Mouse (Mus musculus): ENCODE results near the gene Sgf29.
A peak's percentile ranks its signal among the peaks of the same experiment; 100 is the strongest.
"Not testable (repeated sequence)": the region's sequence is repeated elsewhere in the genome, so short reads cannot be mapped to it uniquely, and the experiment has no call there.

Gene Sgf29

DNA sequence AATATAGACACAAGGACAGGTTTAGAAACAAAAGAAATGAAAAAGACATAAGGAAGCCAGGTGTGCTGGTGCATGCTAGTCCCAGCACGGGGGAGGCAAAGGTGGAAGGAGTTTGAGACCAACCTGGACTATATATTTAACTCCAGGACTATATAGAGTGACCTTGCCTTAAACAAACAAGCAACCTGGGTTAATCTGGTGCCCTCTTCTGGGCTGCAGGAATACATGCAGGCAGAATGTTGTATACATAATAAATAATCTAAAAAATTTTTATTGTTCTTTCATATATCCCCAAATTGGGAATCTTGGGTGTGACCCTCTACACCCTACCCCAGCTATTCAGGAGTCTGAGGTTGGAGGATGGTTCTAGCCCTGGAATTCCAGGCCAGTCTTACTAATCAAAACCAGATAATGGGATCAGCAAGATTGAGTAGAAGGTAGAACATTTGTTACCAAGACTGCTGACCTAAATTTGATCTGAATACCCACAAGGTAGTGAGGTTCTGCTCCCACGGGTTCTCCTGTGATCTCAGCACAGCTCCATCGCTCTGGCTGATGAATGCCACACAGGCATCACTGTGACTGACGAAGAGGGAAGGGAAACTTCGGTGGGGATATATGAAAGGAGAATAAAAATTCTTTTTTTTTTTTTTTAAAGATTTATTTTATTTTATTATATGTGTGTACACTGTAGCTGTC lies 6.4 kb upstream of the Sgf29 start:
- no peak for DNase-seq

DNA sequence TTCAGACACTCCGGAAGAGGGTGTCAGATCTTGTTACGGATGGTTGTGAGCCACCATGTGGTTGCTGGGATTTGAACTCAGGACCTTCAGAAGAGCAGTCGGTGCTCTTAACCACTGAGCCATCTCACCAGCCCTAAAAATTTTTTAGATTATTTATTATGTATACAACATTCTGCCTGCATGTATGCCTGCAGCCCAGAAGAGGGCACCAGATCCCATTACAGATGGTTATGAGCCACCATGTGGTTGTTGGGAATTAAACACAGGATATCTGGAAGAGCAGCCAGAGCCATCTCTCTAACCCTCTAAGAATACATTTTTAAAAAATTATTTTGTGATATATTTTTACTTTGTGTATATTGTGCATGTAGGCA lies 5.9 kb upstream of the Sgf29 start:
- DNase-seq = peak; percentile 55

DNA sequence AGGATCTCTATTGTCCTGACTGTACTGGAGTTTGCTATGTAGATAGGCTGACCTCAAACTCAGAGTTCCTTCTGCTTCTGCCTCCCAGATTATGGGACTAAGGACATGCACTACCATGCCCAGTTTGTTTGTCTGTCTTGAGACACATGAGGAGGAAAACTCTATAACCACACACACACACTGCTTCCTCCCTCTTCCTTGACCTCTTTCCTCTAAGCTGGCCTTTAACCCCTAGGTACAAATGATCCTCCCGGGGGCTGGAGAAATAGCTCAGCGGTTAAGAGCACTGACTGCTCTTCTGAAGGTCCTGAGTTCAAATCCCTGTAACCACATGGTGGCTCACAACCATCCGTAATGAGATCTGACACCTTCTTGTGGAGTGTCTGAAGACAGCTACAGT lies 4.8 kb upstream of the Sgf29 start:
- DNase-seq = no peak

DNA sequence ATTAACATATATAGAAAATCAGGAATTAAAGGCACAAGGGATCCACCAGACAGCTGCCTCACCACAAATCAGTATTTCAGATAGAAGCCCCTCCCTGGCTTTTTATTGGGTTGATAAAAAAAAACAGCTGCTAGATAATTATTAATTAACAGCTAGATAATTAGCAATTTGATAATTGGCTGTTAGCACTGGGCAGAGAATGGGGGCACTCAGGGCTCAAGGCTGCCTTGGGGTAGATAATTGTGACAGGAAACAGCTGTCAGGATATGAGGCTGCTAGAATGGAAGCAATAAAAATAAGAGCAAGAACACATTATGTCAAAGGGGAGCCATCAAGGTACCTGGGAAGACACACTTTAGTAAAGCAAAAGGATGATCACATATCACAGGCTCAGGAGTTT lies 4.2 kb upstream of the Sgf29 start:
- DNase-seq = no peak

DNA sequence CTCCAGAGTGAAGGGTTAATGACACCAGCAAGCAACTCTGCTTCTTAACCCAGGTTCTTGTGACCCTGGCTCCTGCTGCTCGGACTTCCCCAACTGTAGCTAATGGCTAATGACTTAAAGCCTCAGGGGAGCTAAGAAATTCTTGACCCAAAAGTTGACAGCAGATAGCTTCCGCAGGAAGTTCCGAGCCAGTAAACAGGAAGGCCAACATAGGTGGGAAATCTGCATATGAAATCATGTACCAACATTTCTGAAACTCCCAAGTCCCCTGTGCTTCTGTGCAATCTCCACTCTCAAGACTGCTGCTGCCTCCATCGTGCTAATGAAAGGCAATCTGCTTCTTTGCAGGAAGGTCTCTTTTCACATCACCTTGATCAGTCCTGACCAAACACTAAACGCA lies 3.4 kb upstream of the Sgf29 start:
- peak; percentile 21 for DNase-seq

DNA sequence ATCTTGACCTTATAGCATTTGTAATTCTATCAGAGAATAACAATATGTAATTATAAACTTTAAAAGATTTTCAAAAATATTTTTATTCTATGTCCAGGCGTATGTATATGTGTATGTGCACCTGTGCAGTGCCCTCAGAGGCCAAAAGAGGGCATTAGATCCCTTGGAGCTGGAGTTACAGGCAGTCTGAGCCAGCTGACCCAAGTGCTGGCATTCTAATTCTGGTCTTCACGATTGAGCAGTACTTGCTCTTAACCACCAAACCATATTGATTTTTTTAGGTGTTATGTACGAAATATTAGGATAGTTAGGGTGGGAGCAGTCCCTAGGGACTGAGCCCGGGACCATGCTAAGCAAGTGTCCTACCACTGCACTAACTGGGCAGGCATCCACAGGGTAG lies 623 bp upstream of the Sgf29 start:
- DNase-seq = no peak

DNA sequence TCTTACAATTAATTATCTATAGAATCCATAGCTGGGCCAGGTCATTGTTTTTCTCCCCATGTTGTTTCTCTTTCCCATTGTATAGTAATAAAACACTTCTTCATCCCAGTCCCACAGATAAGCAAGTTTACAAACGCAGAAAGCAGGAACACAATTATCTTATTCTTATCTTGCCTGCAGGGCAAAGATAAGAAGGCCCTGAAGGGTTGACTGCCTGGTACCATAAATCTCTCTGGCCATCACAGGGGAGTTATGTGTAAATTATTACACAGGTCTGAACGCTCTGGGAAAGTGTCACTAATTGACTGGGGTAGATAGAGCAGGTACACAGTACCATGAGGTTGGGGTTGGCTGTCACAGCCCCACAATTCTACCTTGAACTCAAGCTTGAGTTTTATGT lies 1.7 kb downstream of the Sgf29 start:
- no peak for DNase-seq

DNA sequence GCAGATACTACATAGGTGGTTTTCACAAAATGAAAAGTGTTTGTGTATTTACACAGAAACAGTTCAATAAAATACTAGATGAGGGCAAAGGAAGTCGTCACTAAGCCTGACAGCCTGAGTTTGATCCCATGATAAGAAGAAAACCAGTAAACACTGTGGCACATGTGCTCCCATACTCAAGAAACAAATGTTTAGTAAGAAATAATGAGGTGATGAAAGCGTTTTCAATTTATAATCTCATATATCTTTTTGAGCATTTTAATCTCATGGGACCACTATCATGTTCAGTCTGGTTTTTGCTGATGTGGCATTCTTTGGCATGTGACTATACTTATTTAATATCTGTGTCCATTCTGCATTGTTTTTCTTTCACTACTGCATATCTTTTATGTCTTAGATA lies 4.9 kb downstream of the Sgf29 start:
- DNase-seq = no peak

DNA sequence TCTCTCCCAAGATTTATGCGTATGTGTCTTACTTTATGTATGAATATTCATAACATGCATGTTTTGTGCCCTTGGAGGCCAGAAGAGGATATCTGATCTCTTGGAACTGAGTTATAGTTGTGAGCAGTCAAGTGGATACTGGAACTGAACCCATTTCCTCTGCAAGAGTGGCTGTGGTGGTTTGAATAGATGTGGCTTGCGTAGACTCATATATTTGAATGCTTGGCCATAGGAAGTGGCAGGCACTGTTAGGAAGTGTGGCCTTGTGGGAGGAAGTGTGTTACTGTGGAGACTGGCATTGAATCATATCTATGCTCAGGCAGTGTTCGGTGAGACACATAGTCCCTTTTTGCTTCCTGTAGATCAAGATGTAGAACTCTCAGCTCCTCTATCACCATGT lies 6.6 kb downstream of the Sgf29 start:
- DNase-seq = no peak

DNA sequence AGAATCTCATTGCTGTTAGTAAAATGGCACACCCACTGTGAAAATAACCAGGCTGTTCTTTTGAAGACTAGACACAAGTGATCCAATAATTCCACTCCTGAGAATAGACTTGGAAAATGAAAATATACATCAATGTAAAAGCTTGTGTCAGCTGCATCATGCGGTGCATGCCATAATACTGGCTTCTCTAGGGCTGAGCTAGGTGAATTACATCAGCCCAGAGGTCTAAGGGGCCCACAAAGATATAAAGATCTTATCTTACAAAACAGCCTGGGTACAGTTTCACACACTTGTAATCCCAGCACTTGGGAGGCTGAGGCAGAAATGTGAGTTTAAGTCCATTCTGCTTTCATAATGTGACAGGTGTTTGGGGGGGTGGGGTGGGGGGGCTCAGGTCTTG lies 8.4 kb downstream of the Sgf29 start:
- no peak for DNase-seq

DNA sequence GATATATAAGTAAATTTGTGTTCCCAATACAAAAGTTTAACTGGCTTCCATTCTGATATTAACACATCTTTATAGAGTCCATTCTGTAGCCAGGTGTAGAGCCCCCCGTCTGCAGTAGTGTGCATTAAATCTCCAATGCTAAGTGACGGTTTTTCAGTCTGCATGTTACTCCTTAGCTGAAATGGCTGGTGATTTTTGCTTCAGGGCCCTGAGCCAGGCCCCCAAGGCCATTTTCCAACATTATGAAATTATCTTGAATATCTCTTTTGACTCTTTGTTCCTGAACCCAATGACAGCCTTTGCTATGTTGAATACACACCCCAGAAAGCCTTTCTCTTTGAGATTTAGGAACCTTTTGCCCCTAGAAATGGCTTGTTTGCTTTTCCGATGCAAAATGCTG lies 10.7 kb downstream of the Sgf29 start:
- DNase-seq = no peak

DNA sequence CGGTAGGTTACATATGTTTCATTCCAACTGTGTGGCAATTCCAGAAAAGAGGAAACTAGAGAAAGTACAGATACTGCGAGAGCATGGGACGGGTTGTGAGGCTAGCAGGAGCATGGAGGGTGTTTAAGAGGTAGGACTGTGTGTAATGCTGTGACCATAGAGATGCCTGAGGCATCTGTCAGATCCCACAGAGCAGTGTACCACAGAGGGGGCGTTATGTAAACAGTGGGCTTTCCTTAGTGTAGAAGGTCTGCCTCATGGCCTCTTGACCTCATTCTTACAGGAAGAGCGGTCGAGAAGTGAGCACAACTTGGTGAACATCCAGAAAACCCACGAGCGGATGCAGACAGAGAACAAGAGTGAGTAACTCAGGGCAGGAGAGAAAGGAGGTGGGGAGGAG lies 14.5 kb downstream of the Sgf29 start:
- DNase-seq = no peak

DNA sequence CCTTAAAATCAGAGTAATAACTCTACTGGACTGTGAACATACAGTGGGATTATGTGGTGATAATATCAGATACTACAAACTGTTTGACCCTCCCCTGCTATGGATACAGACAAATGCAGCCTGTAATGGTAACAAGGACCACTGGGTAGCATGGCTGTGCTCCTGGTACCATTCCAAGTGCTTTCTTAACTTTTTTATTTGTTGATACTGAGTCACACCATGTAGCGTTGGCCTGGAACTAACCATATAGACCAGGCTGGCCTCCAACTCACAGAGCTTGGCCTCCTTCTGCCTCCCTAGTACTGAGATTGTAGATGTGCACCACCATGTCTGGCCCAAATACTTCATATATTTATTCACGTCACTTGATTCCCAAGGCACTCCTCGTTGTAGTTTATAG lies 16.2 kb downstream of the Sgf29 start:
- DNase-seq = peak; percentile 52

DNA sequence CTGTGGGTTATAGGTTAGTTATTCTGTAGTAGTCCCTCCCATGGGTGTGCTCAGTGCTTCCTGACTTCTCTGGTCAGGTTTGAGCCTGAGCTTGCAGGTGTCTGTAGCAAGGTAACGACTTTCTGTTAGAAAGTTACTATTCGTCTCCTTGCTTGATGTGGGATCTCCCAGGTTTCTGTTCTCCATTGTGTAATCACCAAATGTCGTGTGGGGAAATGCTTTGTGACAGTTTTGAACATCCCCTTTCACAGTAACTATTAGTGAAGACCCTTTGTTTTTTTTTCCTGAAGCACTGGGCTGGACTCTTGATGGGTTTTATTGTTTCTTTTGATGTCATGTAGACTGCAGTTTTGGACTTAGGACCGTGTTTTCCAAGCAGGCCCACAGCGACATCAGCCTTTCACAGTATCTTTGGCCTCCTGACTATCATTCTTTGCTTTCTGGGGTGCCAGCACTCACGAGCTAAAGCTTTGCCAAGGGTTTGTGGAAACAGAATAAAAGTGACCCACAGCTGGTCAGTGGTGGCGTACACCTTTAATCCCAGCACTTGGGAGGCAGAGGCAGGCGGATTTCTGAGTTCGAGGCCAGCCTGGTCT lies 18.5 kb downstream of the Sgf29 start:
- DNase-seq = no peak

DNA sequence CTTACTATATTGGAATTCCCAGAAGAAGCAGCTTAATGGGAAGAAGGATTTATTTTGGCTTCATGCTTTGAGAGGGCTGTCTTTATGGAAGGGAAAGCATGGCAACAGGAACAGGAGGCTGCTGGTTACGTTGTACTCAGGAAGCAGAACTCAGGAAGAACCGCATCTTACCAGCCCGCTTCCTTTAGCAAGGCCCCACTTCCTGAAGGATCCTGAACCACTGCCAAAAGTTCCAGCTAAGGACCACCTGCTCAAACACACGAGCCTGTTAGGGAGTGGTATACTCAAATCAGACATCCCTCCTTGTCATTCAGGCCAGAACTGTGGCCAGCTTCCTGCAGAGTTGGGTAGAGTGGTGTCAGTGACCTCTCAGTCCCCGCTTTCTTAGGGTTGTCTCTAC lies 19.3 kb downstream of the Sgf29 start:
- DNase-seq = peak; percentile 26

DNA sequence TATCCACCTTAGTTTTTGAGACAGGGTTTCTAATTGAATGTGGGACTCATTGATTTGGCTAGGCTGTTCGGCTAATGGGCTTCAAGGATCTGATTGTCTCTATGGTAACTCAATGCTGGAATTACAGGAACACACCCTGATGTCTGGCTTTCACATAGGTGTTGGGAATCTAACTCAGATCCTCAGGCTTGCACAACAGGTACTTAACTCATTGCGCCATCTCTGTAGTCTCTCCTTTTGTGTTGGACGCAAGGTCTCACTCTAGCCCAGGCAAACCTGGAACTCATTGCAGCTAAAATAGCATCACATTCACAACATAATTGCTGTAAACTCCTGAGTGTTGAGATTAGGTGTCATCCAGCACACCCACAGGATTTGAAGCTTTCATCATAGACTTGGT lies 21.0 kb downstream of the Sgf29 start:
- no peak for DNase-seq

DNA sequence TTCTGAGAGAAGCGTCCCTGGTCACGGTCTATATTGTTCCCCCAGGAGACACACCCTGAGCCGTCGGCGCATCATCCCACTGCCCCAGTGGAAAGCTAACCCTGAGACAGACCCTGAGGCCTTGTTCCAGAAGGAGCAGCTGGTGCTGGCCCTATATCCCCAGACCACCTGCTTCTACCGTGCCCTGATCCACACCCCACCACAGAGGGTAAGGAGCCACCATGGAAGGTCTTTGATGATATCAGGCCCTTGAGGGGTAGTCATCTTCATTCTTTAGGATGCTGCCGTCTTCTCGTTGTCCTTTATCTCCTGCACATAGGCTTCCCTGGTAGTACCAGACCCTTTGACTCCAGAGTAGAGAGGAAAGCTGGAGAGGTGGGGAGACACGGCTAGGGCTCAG lies 23.0 kb downstream of the Sgf29 start:
- DNase-seq = no peak

DNA sequence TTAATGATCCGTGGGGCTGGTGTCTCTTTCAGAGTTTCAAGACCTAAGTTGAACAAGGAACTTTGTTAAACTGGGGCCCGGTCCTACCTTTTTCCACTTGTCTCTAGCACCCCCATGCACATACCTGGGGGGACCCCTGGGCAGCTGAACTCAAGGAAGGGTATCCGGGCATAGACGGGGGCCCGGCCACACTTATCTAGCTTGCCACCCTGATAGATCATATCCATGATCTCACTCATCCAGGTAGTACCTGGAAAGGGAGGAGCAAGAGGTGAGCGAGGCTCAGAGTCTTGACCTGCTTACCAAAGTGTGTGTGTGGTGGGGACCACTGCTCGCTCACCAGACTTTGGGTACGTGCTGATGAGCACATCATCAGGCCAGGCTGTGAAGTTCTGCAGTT lies 26.0 kb downstream of the Sgf29 start:
- no peak for DNase-seq

DNA sequence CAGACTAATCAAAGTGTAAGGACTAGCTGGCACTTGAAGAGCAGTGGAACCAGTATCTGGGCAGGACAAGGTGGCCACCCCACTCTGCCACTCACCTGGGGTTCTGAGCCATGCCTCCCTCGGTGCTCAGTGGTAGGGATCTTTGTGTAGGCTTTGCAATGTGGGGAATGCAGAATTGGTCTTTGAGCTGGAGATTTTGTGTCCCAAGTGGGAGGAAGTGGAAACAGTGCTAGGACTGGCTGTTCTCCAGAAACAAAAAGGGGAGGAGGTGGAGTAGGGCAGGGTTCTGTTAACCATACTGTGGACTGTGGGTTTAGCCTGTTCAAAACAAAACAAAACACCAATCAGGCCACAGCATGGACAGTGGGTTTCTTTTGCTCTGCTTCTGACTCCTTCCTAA lies 27.1 kb downstream of the Sgf29 start, which contains the start of gene Sult1a1:
Gene Sult1a1, minus strand, starts transcription at position 226 of the 400 bp plus-strand sequence.
- DNase-seq = peak; percentile 61

DNA sequence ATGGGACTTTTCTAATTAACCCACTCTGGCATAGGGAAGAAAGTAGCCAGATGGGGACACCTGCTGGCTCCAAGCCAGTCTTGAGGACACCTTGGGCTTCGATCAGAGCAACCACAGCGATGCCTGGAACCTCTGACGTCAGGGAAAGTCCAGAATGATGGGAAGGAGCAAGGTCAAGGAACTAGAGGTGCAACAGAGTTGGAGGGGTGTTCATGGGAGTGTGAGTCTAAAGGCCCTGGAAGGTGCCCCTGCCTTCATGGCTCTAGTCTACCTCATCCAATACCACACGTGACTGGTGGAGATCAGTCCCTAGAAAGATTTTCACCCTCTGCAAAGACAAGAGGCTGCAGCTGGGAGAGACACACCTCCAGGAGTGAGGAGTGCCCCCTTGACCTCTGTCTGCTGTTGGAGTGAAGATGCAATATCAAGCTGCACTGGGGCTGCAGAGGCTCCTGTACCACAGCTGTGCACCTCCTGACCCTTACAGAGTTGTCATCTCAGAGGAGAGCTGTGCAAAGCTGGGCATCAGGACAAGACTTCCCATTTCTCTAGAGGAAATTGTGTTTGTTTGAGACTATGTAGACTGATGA lies 27.6 kb downstream of the Sgf29 start:
- DNase-seq = no peak

DNA sequence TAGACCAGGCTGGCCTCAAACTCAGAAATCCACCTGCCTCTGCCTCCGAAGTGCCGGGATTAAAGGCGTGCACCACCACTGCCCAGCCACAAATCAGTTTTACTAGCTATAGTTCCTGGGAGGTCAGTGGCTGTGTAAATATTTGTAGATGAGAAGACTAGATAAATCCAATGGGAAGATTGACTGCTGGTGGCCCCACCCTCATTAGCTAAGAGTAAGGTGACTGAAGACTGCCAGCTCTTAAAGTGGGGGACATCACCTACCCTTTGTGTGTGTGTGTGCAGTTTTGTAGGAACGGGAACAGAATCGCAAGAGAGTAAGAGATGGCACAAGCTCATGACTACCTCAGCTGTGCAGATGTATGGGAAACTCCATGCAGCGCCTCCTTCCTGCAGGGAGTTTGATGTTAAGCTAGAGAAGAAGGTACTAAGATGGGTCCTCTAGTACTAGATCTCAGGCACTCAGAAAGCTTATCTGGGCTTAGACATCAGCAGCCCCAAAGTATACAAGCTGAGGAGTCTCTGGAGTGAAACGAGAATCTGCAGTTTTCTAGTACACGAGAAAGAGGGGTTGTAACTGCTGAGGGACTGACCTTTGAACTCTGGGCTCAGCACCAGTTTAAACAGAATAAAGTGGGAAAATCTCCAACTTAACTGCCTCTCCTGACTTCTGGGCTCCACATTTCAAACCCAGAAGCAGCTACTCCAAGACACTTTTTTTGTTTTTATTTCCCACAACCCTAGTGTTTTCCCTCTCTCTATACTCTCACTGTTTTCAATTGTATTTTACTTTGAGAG lies 29.6 kb downstream of the Sgf29 start:
- peak; percentile 54 for DNase-seq

DNA sequence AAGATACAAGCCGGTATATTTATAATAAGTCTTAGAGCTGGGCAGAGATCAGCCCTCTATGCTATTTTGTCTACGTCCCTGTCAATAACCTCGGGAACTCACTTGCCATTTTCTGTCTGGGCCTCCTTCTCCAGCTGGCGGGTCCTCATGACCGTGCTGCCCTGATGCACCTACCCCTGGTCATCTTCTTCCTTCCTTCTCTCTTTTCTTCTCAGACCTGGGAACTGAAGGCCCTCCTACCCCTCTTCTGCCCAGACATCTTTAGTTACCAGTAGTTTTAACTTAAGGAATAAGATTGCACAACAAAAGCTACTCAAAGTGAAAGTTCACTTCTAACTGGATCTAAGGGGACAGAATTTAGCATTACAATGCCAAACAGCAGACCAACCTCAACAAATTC lies 30.6 kb downstream of the Sgf29 start:
- no peak for DNase-seq

DNA sequence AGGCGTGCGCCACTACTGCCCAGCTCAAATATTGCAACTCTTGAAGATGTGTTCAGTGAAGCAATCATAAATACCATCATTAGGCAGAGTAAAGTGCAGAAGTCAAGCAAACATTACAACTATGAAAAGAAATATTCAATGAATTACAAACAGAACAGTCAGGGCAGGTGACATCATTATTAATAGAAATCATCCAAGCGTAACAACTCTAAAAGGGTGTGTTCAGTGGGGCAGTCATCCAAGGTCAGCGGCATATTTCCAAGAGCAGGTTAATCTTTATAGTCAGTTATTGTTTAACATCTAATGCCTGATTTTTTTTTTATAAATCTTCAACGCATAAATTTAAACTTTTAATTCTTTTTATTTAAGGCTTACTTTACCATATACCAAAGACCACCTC lies 32.1 kb downstream of the Sgf29 start:
- DNase-seq = peak; percentile 54

DNA sequence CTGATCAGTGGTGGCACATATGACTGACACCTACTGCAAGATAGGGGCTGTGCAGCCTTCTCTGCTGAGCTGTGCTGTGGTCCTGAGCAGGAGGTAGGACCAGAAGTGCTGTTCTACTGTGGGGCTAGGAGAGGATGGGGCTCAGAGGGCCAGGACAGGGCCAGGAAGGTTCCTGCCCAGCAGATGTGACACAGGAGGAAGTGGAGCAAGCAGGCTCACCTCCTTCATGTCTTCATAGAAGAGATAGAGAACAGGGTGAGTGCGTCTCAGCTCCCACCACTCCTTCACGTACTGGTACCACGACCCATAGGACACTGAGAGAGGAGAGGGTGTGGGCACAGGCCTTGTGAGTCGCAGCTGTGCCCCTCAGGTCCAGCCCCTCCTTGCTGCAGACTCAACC lies 39.0 kb downstream of the Sgf29 start:
- DNase-seq = not testable (repeated sequence)
